Mouse (Mus musculus) cortical plate, adult 2 months (tissue): ENCODE measurements around the gene Gng4. TPM values are rescaled to one million over a fixed set of nuclear protein-coding genes. Genes with fewer than 3 reads are reported as not detected.

Source experiments
- H3K27ac ChIP-seq: fragments of 200-500 bp; 2 replicates; pipeline ENCODE4 v1.5.1; 2012; ENCODE audit warnings: low read length, control low read depth, inconsistent platforms; ENCODE audit not compliant: insufficient read depth
- H3K4me1 ChIP-seq: fragments of 200-500 bp; 2 replicates; pipeline ENCODE4 v1.6.1; 2011; ENCODE audit warnings: low read length; ENCODE audit not compliant: control insufficient read depth, insufficient read depth
- H3K4me3 ChIP-seq: fragments of 200-500 bp; 2 replicates; pipeline ENCODE4 v1.5.1; 2011; ENCODE audit warnings: mild to moderate bottlenecking, low read length, control low read depth; ENCODE audit not compliant: insufficient read depth
- CTCF ChIP-seq: fragments of 200-500 bp; IDR thresholded peaks from 2 replicates; pipeline ENCODE4 v1.5.1; 2011; ENCODE audit warnings: mild to moderate bottlenecking, control low read depth, low read length; ENCODE audit not compliant: insufficient read depth; ENCODE audit errors: extremely low read depth
- POLR2A ChIP-seq: fragments of 200-500 bp; IDR thresholded peaks from 2 replicates; pipeline ENCODE4 v1.6.1; 2011; ENCODE audit warnings: mild to moderate bottlenecking, low read length, control low read depth; ENCODE audit not compliant: insufficient read depth; ENCODE audit errors: extremely low read depth
- polyA plus RNA-seq: library from polyadenylated mRNA; depleted of rRNA; stranded (reverse); fragments of >200 nt; gene quantifications from 2 replicates; pipeline ENCODE4 v1.2.3, GENCODE M21; 2012; rRNA removed

Gng4 gene
- 28.9 and 38.8 TPM in 2 replicates for polyA plus RNA-seq

GRCm38 (mm10) chr13:13783894-13784419, at the start of gene Gng4:
Gene Gng4, plus strand, starts transcription at chr13:13784059.
- Histone ChIP-seq H3K27ac (0 out of 2 replicates have a peak within 1 kb of the TSS, but pooled peaks have one; percentile 15), H3K4me3 (peak within 1 kb of the TSS; percentile 49), H3K4me1 (no peaks in the 10 kb centered on the region)
- TF ChIP-seq POLR2A (no peak; the same call in 1 of the 2 replicates), CTCF (no peak)

- TF ChIP-seq POLR2A (no peak), CTCF (no peak)
- Histone ChIP-seq H3K27ac (no peak overlapping the region), H3K4me1 (no peaks in the 10 kb centered on the region), H3K4me3 (no peak overlapping the region)
These were observed 44.6 kb upstream of the Gng4 start for GRCm38 (mm10) chr13:13739232-13739631.

DNA sequence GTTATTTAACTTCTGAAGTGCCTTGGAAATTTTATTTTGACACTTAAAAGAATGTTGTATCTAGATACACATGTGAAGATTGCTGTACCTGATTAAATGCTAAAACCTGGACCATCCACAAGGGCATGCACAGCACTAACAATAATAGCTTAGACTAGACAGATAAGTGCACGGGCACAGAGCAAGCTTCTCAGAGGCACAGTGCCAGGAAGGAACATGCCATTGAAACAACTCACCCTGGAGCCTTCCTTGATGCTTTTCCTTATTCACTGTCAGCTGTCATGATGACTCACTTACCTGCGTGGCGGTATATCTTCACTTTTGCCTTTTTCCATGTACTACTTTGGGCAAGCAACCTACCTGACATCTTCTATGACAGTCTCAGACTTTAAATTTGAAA, 37.9 kb upstream of the Gng4 start:
- H3K4me1 ChIP-seq = no peaks in the 10 kb centered on the region
- TF ChIP-seq POLR2A (no peak), CTCF (no peak)
- H3K27ac ChIP-seq = no peak overlapping the region
- no peak overlapping the region for H3K4me3 ChIP-seq

DNA sequence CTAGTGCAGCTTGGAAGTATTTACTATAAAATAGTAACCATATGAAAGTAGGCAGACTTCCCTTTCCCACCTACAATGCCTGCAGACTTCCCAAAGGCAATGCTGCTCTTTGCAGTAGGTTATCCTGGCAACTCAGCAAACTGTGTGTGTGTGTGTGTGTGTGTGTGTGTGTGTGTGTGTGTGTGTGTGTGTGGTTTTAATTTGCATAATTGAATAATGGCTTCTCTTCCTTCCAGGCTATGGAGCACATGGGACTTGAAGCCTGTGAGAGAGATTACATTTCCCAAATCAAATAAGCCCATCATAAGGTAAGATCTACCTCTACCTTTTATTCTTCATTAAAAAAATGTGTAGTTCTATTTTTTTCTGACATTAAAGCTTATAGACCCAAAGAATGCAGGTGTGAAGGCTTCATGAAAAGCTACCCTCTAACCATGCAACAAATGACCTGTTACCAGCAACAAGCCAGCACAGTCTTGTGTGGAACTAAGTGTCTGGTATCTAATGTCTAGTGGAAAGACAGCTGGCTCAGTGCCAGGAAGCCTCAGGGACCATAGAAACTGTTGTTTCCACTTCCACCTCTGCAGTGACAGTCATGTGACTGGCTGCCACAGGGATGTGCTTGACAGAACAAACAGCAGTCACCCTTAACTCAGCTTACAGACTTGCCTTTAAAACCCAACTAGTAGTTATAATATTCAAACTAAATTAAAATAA, 7.9 kb upstream of the Gng4 start:
- Histone ChIP-seq H3K4me1 (no peaks in the 10 kb centered on the region), H3K4me3 (no peak overlapping the region), H3K27ac (no peak overlapping the region)
- TF ChIP-seq POLR2A (no peak), CTCF (no peak)

DNA sequence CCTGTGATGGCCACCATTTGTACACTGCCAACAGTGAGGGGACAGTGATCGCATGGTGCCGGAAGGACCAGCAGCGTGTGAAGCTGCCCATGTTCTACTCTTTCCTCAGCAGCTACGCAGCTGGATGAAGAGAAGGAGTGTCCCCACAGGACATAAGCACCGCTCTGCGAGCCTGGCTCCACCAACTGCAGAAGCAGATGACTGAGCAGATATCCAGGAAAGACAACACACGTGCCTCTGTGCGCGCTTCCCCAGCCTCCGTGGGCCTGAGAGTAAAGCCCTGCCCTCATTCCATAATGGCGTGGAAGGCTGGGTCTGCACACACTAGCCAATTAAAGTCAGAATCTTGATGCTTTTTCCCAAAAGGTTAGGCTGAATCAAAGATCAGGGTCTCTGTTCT, 6.8 kb upstream of the Gng4 start:
- Histone ChIP-seq H3K4me3 (no peak overlapping the region), H3K27ac (no peak overlapping the region), H3K4me1 (no peaks in the 10 kb centered on the region)
- TF ChIP-seq POLR2A (no peak), CTCF (no peak)

DNA sequence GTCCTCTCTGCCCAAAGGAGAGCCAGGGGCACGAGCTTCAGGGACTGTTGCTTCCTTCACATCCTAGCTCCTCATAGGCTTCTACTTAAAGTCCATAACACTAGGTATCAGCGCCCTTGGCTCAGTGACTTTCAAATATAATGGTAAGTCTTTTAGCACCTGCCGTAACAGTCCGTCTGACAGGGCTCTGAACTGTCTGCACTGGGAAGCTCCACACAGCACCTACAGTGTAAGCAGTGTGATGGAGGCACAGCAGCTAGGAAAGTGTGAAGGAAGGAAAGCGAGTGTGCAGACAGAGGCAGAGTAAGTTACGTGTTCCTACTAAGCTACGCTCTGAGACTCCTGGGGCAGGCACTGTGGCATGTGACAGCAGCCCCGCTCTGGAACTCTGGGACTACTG, 6.2 kb upstream of the Gng4 start:
- no peak for TF ChIP-seq POLR2A
- no peak for TF ChIP-seq CTCF
- Histone ChIP-seq H3K27ac (no peak overlapping the region), H3K4me1 (no peaks in the 10 kb centered on the region), H3K4me3 (no peak overlapping the region)

GRCm38 (mm10) chr13:13778837-13779458, 4.9 kb upstream of the Gng4 start:
- no peak overlapping the region for H3K27ac ChIP-seq
- no peak overlapping the region for H3K4me3 ChIP-seq
- no peaks in the 10 kb centered on the region for H3K4me1 ChIP-seq
- TF ChIP-seq CTCF (no peak), POLR2A (no peak)

DNA sequence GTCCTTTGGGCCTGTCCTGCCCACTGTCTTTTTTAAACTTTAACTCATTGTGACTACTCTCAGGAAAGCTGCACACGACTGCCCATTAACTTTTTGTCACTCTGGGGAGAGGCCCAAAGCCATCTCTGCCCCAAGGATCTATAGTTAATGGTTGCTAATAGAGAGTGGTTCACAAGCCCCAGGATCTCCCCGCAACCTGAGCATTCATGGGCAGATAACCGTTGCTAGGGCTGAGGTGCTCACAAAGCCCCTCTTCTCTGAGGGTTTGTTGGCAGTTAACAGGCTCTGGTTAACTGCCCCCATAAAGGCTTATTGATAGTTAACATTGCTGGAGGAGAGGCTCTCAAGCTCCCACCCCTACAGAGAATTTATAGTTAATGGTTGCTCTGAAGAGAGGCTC, 3.6 kb upstream of the Gng4 start:
- TF ChIP-seq CTCF (no peak), POLR2A (no peak)

DNA sequence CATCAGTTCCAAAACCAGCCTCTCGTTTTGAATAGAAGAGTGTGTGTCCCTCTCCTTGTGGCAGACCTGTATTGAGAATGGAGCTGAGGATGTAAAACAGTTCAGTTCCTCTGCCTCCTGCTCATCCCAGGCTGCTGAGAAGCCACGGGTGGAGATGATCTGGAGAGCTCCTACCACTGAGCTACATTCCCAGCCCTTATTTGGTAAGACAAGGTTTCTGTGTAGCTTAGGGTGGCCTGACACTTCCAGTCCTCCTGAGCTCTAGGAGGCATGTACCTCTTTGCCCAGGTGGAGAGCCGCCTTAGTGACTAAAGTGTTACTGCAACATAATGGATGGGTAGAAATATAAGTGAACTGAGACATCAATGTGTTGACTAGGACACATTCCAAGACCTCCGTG, 2.8 kb upstream of the Gng4 start:
- TF ChIP-seq CTCF (no peak), POLR2A (no peak)
- Histone ChIP-seq H3K4me3 (no peak overlapping the region), H3K4me1 (no peaks in the 10 kb centered on the region), H3K27ac (no peak overlapping the region)

More for the DNA sequence above, 3.6 kb upstream of the Gng4 start:
- no peak overlapping the region for H3K27ac ChIP-seq
- H3K4me1 ChIP-seq = no peaks in the 10 kb centered on the region
- H3K4me3 ChIP-seq = no peak overlapping the region

DNA sequence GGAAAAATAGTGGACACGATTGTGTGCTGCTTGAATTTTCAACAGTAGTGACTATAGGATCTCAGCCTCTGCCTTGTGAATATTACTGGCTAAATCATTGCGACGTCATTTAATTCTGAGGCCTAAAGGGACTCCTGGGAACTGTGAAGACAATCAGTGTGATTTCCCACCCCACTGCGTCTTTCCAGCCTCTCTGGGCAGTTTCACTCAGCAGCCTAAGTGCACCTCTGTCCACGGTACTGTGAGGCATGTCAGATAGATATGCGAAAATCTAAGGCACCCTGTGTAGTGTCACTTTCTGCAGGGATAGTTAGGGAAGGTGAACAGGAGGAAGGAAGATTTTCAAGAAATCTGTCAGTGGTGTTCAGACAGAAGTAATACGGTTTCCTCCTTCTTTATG, 563 bp upstream of the Gng4 start:
- Histone ChIP-seq H3K4me3 (peak overlapping the region; percentile 49; the same call in 1 of the 2 replicates), H3K27ac (no peak overlapping the region), H3K4me1 (no peaks in the 10 kb centered on the region)
- TF ChIP-seq CTCF (no peak), POLR2A (no peak)
